Mouse (Mus musculus) stomach, postnatal 0 days (tissue): ENCODE measurements around the gene Fam234b. TPM values are rescaled to one million over a fixed set of nuclear protein-coding genes. Genes with fewer than 3 reads are reported as not detected.

Experiments
- ATAC-seq: fragments of 200-750 bp; cut with Nextera tagmentation; 2 replicates; pipeline ENCODE4 v1.8.0; 2017; ENCODE audit not compliant: low FRiP score, low TSS enrichment
- DNase-seq: peaks from one replicate; pipeline ENCODE4 v3.0.0-alpha.2; 2016; ENCODE audit warnings: low spot score
- H3K27ac ChIP-seq: fragments of 300-500 bp; sonication (generic); replicated peaks from 2 replicates; pipeline ENCODE4 v1.5.1; 2014; ENCODE audit warnings: mild to moderate bottlenecking, control low read depth
- H3K27me3 ChIP-seq: fragments of 300-500 bp; sonication (generic); 2 replicates; pipeline ENCODE4 v1.6.1; 2014; ENCODE audit warnings: low read length; ENCODE audit not compliant: control insufficient read depth, insufficient read depth
- H3K36me3 ChIP-seq: fragments of 300-500 bp; sonication (generic); 2 replicates; pipeline ENCODE4 v1.6.1; 2014; ENCODE audit warnings: low read length, mixed read lengths; ENCODE audit not compliant: control insufficient read depth, insufficient read depth
- H3K4me1 ChIP-seq: fragments of 300-500 bp; sonication (generic); replicated peaks from 2 replicates; pipeline ENCODE4 v1.6.1; 2014; ENCODE audit warnings: antibody characterized with exemption; ENCODE audit not compliant: control insufficient read depth, insufficient read depth
- H3K4me2 ChIP-seq: fragments of 300-500 bp; sonication (generic); replicated peaks from 2 replicates; pipeline ENCODE4 v1.6.1; 2014; ENCODE audit warnings: low read depth, mild to moderate bottlenecking, control low read depth, moderate library complexity
- H3K4me3 ChIP-seq: fragments of 300-500 bp; sonication (generic); 2 replicates; pipeline ENCODE4 v1.5.1; 2014; ENCODE audit warnings: low read depth, low read length, control low read depth
- H3K9ac ChIP-seq: fragments of 300-500 bp; sonication (generic); 2 replicates; pipeline ENCODE4 v1.6.1; 2014; ENCODE audit warnings: mild to moderate bottlenecking, low read length, control low read depth, mixed read lengths
- H3K9me3 ChIP-seq: fragments of 300-500 bp; sonication (generic); 2 replicates; pipeline ENCODE4 v1.6.1; 2016; ENCODE audit warnings: low read length; ENCODE audit not compliant: control insufficient read depth
- CTCF ChIP-seq: IDR thresholded peaks from 2 replicates; pipeline ENCODE4 v1.5.1; 2016; ENCODE audit warnings: antibody characterized with exemption, low read depth, mild to moderate bottlenecking, moderate library complexity
- EP300 ChIP-seq: optimal IDR thresholded peaks from 2 replicates; pipeline ENCODE3; 2016; ENCODE audit warnings: antibody characterized with exemption
- WGBS: fragments of 180-500 bp; shearing (Covaris S2); extraction: QIAGEN DNeasy Blood & Tissue Kit; methylation state at CpG from one replicate; pipeline ENCODE4 v1.1.7; 2014; 5-methylcytosine and 5-hydroxymethylcytosine counted together
- polyA plus RNA-seq: library from polyadenylated mRNA; unstranded; fragments of >200 nt; fragmentation: Nextera tagmentation; extraction: Ambion mirVana; gene quantifications from 2 replicates; pipeline ENCODE4 v1.2.1, GENCODE M21; 2015

Gene Fam234b
- polyA plus RNA-seq, 1 experiment from 2014 or later, result 12.4 TPM

- peaks cover 2% of the 10 kb centered on the region; the same call in 1 of the 2 replicates for H3K36me3 ChIP-seq
- no peak overlapping the region for H3K9ac ChIP-seq
- no peaks in the 10 kb centered on the region for H3K27me3 ChIP-seq
- 0 out of 2 replicates have a peak, but pooled peaks cover 2% of the 10 kb centered on the region for H3K4me1 ChIP-seq
- ATAC-seq, result no peak
- H3K27ac ChIP-seq, result no peak overlapping the region
- no peak overlapping the region for H3K4me2 ChIP-seq
- 92% methylated on average over 6 of the region's 6 CpGs for WGBS
- H3K4me3 ChIP-seq, result no peak overlapping the region
- no peaks in the 10 kb centered on the region for H3K9me3 ChIP-seq
- DNase-seq, result no peak
- peak; percentile 29 for TF ChIP-seq CTCF
- TF ChIP-seq EP300, result no peak
Observed at GRCm38 (mm10) chr6:135202668-135203067, 4.9 kb downstream of the Fam234b start.

GRCm38 (mm10) chr6:135203737-135204136 is 6.0 kb downstream of the Fam234b start:
- ATAC-seq (no peak), DNase-seq (no peak)
- no peaks in the 10 kb centered on the region for H3K27me3 ChIP-seq
- no peak overlapping the region for H3K4me3 ChIP-seq
- peaks cover 2% of the 10 kb centered on the region; the same call in 1 of the 2 replicates for H3K36me3 ChIP-seq
- WGBS, result 58% methylated on average over 6 of the region's 6 CpGs
- H3K9ac ChIP-seq, result no peak overlapping the region
- H3K9me3 ChIP-seq, result no peaks in the 10 kb centered on the region
- no peak overlapping the region for H3K27ac ChIP-seq
- TF ChIP-seq EP300, result no peak
- no peak for TF ChIP-seq CTCF
- no peak overlapping the region for H3K4me2 ChIP-seq
- H3K4me1 ChIP-seq, result 0 out of 2 replicates have a peak, but pooled peaks cover 2% of the 10 kb centered on the region

- peaks cover 2% of the 10 kb centered on the region; the same call in 1 of the 2 replicates for H3K36me3 ChIP-seq
- DNase-seq (no peak), ATAC-seq (no peak)
- H3K9ac ChIP-seq, result no peak overlapping the region
- H3K27me3 ChIP-seq, result no peaks in the 10 kb centered on the region
- 78% methylated on average over 4 of the region's 4 CpGs for WGBS
- H3K4me1 ChIP-seq, result 0 out of 2 replicates have a peak, but pooled peaks cover 2% of the 10 kb centered on the region
- H3K27ac ChIP-seq, result no peak overlapping the region
- H3K4me2 ChIP-seq, result no peak overlapping the region
- no peaks in the 10 kb centered on the region for H3K9me3 ChIP-seq
- H3K4me3 ChIP-seq, result no peak overlapping the region
- TF ChIP-seq CTCF (no peak), EP300 (no peak)
Observed at GRCm38 (mm10) chr6:135204869-135205268, 7.1 kb downstream of the Fam234b start.

- H3K4me1 ChIP-seq, result no peaks in the 10 kb centered on the region
- H3K9ac ChIP-seq, result no peak overlapping the region
- no peak overlapping the region for H3K4me3 ChIP-seq
- 56% methylated on average over 4 of the region's 4 CpGs for WGBS
- ATAC-seq (no peak), DNase-seq (no peak)
- TF ChIP-seq CTCF (no peak), EP300 (no peak)
- no peaks in the 10 kb centered on the region for H3K9me3 ChIP-seq
- no peaks in the 10 kb centered on the region for H3K27me3 ChIP-seq
- H3K4me2 ChIP-seq, result no peak overlapping the region
- H3K36me3 ChIP-seq, result peaks cover 2% of the 10 kb centered on the region; the same call in 1 of the 2 replicates
- H3K27ac ChIP-seq, result no peak overlapping the region
Observed at GRCm38 (mm10) chr6:135205802-135206201, 8.0 kb downstream of the Fam234b start.

GRCm38 (mm10) chr6:135206909-135207308 is 9.1 kb downstream of the Fam234b start:
- no peaks in the 10 kb centered on the region for H3K9me3 ChIP-seq
- DNase-seq (no peak), ATAC-seq (no peak)
- H3K4me2 ChIP-seq, result no peak overlapping the region
- no peak for TF ChIP-seq EP300
- TF ChIP-seq CTCF, result no peak
- WGBS, result 78% methylated on average over 8 of the region's 8 CpGs
- H3K27me3 ChIP-seq, result no peaks in the 10 kb centered on the region
- H3K4me3 ChIP-seq, result no peak overlapping the region
- no peak overlapping the region for H3K9ac ChIP-seq
- H3K4me1 ChIP-seq, result no peaks in the 10 kb centered on the region
- no peak overlapping the region for H3K27ac ChIP-seq
- H3K36me3 ChIP-seq, result peaks cover 2% of the 10 kb centered on the region; the same call in 1 of the 2 replicates

GRCm38 (mm10) chr6:135211169-135211568 is 13.4 kb downstream of the Fam234b start:
- H3K4me3 ChIP-seq, result no peak overlapping the region
- TF ChIP-seq CTCF (no peak), EP300 (no peak)
- no peaks in the 10 kb centered on the region for H3K27me3 ChIP-seq
- H3K36me3 ChIP-seq, result peaks cover 8% of the 10 kb centered on the region; the same call in 1 of the 2 replicates
- no peak overlapping the region for H3K4me2 ChIP-seq
- ATAC-seq, result peak; percentile 38; the same call in 1 of the 2 replicates
- H3K9ac ChIP-seq, result no peak overlapping the region
- H3K27ac ChIP-seq, result no peak overlapping the region
- no peak for DNase-seq
- no peaks in the 10 kb centered on the region for H3K4me1 ChIP-seq
- H3K9me3 ChIP-seq, result no peaks in the 10 kb centered on the region
- WGBS, result 65% methylated on average over 7 of the region's 7 CpGs
